Mouse (Mus musculus) CH12.LX (cell line): ENCODE data around the gene Olfr286. TPM values are rescaled to one million over a fixed set of nuclear protein-coding genes. Genes with fewer than 3 reads are reported as not detected.

Source experiments
- DNase-seq: peaks from one replicate; pipeline ENCODE4 v3.0.0-alpha.2; 2013; ENCODE audit errors: extremely low read depth
- H3K27ac ChIP-seq: 2 replicates; pipeline ENCODE4 v1.5.1; 2012; ENCODE audit warnings: low read depth, mild to moderate bottlenecking, control low read depth, moderate library complexity; ENCODE audit not compliant: insufficient read depth
- H3K27me3 ChIP-seq: replicated peaks from 2 replicates; pipeline ENCODE3; 2012; ENCODE audit warnings: inconsistent platforms
- H3K36me3 ChIP-seq, 2 experiments: replicated peaks in 1 of 2; 2 replicates each; pipeline versions ENCODE3 to v1.6.1; 2012; ENCODE audit warnings: inconsistent platforms in 1 of 2, low read length in 1 of 2, mild to moderate bottlenecking in 1 of 2, mixed read lengths in 1 of 2, moderate library complexity in 1 of 2; ENCODE audit not compliant: control insufficient read depth in 1 of 2, insufficient read depth in 1 of 2
- H3K4me1 ChIP-seq, 2 experiments: 2 replicates each; pipeline ENCODE4 v1.6.1; 2012; ENCODE audit warnings: inconsistent platforms in 1 of 2, moderate library complexity in 1 of 2; ENCODE audit not compliant: insufficient read depth in 2 of 2, control insufficient read depth in 1 of 2
- H3K4me2 ChIP-seq: 2 replicates; pipeline ENCODE4 v1.6.1; 2012; ENCODE audit warnings: low read depth, mild to moderate bottlenecking, control low read depth; ENCODE audit not compliant: poor library complexity, insufficient read depth, severe bottlenecking
- H3K4me3 ChIP-seq, 3 experiments: fragments of 150-350 bp in 1 of 3; sonication (generic) in 1 of 3; replicated peaks in 1 of 3; 2 replicates each; pipeline versions ENCODE3 to v1.5.1; 2011 to 2012; ENCODE audit warnings: low read depth in 2 of 3, low read length in 2 of 3, mild to moderate bottlenecking in 2 of 3, moderate library complexity in 2 of 3, control low read depth in 1 of 3, improper control_type of control experiment in 1 of 3, inconsistent platforms in 1 of 3, mixed read lengths in 1 of 3; ENCODE audit not compliant: poor library complexity in 1 of 3
- H3K79me2 ChIP-seq: replicated peaks from 2 replicates; pipeline ENCODE4 v1.6.1; 2012; ENCODE audit warnings: mild to moderate bottlenecking, moderate library complexity; ENCODE audit not compliant: control insufficient read depth, poor library complexity, insufficient read depth, severe bottlenecking; ENCODE audit errors: extremely low read depth
- H3K9ac ChIP-seq: 2 replicates; pipeline ENCODE4 v1.6.1; 2012; ENCODE audit warnings: low read depth, mild to moderate bottlenecking, control low read depth, moderate library complexity; ENCODE audit not compliant: insufficient read depth
- H3K9me3 ChIP-seq: replicated peaks from 2 replicates; pipeline ENCODE3; 2012; ENCODE audit warnings: low read length, inconsistent platforms, mixed read lengths
- BHLHE40 ChIP-seq: IDR thresholded peaks from 2 replicates; pipeline ENCODE4 v1.6.1; 2011; ENCODE audit warnings: mild to moderate bottlenecking, low read depth, low read length, improper control_type of control experiment
- CHD1 ChIP-seq: IDR thresholded peaks from 2 replicates; pipeline ENCODE4 v1.6.1; 2012; ENCODE audit warnings: low read depth, low read length, improper control_type of control experiment, inconsistent platforms
- CHD2 ChIP-seq: IDR thresholded peaks from 2 replicates; pipeline ENCODE4 v1.6.1; 2011; ENCODE audit warnings: low read length, improper control_type of control experiment
- CTCF ChIP-seq, 2 experiments: IDR thresholded peaks in 1 of 2; conservative IDR thresholded peaks in 1 of 2; 2 replicates each; pipeline ENCODE4 v1.5.1; 2011 to 2012; ENCODE audit warnings: low read depth in 2 of 2, low read length in 2 of 2, improper control_type of control experiment in 1 of 2, inconsistent platforms in 1 of 2, mild to moderate bottlenecking in 1 of 2, moderate library complexity in 1 of 2
- E2F4 ChIP-seq: IDR thresholded peaks from 2 replicates; pipeline ENCODE4 v1.6.1; 2011; ENCODE audit warnings: low read depth, low read length, improper control_type of control experiment; ENCODE audit not compliant: insufficient replicate concordance
- ELF1 ChIP-seq: IDR thresholded peaks from 2 replicates; pipeline ENCODE4 v1.6.1; 2014; ENCODE audit warnings: low read depth, mild to moderate bottlenecking, inconsistent platforms, low read length, improper control_type of control experiment
- EP300 ChIP-seq: IDR thresholded peaks from 2 replicates; pipeline ENCODE4 v1.6.1; 2011; ENCODE audit warnings: low read length, improper control_type of control experiment
- ETS1 ChIP-seq: conservative IDR thresholded peaks from 2 replicates; pipeline ENCODE4 v1.6.1; 2012; ENCODE audit warnings: low read depth, mild to moderate bottlenecking, inconsistent platforms, low read length, improper control_type of control experiment, moderate library complexity
- GABPA ChIP-seq: IDR thresholded peaks from 2 replicates; pipeline ENCODE4 v1.6.1; 2012; ENCODE audit warnings: low read depth, low read length, improper control_type of control experiment, inconsistent platforms; ENCODE audit not compliant: insufficient replicate concordance
- HCFC1 ChIP-seq: IDR thresholded peaks from 2 replicates; pipeline ENCODE4 v1.6.1; 2012; ENCODE audit warnings: low read depth, mild to moderate bottlenecking, inconsistent platforms, low read length, improper control_type of control experiment
- IRF4 ChIP-seq: IDR thresholded peaks from 2 replicates; pipeline ENCODE4 v1.6.1; 2014; ENCODE audit warnings: low read depth, mild to moderate bottlenecking, inconsistent platforms, low read length, improper control_type of control experiment
- JUN ChIP-seq: IDR thresholded peaks from 2 replicates; pipeline ENCODE4 v1.6.1; 2011; ENCODE audit warnings: low read depth, mild to moderate bottlenecking, low read length, improper control_type of control experiment, moderate library complexity; ENCODE audit not compliant: insufficient read depth
- JUND ChIP-seq: conservative IDR thresholded peaks from 2 replicates; pipeline ENCODE4 v1.6.1; 2011; ENCODE audit warnings: low read depth, low read length, improper control_type of control experiment
- KAT2A ChIP-seq: IDR thresholded peaks from 2 replicates; pipeline ENCODE4 v1.6.1; 2012; ENCODE audit warnings: low read length, improper control_type of control experiment, inconsistent platforms; ENCODE audit not compliant: insufficient replicate concordance
- MAX ChIP-seq: IDR thresholded peaks from 2 replicates; pipeline ENCODE4 v1.6.1; 2011; ENCODE audit warnings: low read length, improper control_type of control experiment
- MAZ ChIP-seq: IDR thresholded peaks from 2 replicates; pipeline ENCODE4 v1.6.1; 2012; ENCODE audit warnings: low read depth, mild to moderate bottlenecking, inconsistent platforms, low read length, improper control_type of control experiment, moderate library complexity
- MEF2A ChIP-seq: IDR thresholded peaks from 2 replicates; pipeline ENCODE4 v1.6.1; 2014; ENCODE audit warnings: low read depth, mild to moderate bottlenecking, inconsistent platforms, low read length, improper control_type of control experiment, borderline replicate concordance
- MXI1 ChIP-seq: IDR thresholded peaks from 2 replicates; pipeline ENCODE4 v1.6.1; 2011; ENCODE audit warnings: mild to moderate bottlenecking, low read depth, low read length, improper control_type of control experiment
- MYC ChIP-seq: IDR thresholded peaks from 2 replicates; pipeline ENCODE4 v1.6.1; 2011; ENCODE audit warnings: low read depth, mild to moderate bottlenecking, improper control_type of control experiment, low read length
- NELFE ChIP-seq: IDR thresholded peaks from 2 replicates; pipeline ENCODE4 v1.6.1; 2011; ENCODE audit warnings: low read depth, low read length, improper control_type of control experiment
- NRF1 ChIP-seq: IDR thresholded peaks from 2 replicates; pipeline ENCODE4 v1.6.1; 2014; ENCODE audit warnings: low read depth, mild to moderate bottlenecking, inconsistent platforms, low read length, improper control_type of control experiment, moderate library complexity
- PAX5 ChIP-seq: IDR thresholded peaks from 2 replicates; pipeline ENCODE4 v1.6.1; 2012; ENCODE audit warnings: low read length, inconsistent platforms, mixed read lengths
- POLR2A ChIP-seq: IDR thresholded peaks from 2 replicates; pipeline ENCODE4 v1.6.1; 2011; ENCODE audit warnings: low read depth, mild to moderate bottlenecking, improper control_type of control experiment, low read length
- POLR2AphosphoS2 ChIP-seq: IDR thresholded peaks from 2 replicates; pipeline ENCODE4 v1.6.1; 2011; ENCODE audit warnings: low read depth, low read length, improper control_type of control experiment
- RAD21 ChIP-seq: IDR thresholded peaks from 2 replicates; pipeline ENCODE4 v1.6.1; 2011; ENCODE audit warnings: low read depth, mild to moderate bottlenecking, low read length, improper control_type of control experiment, moderate library complexity
- RCOR1 ChIP-seq: conservative IDR thresholded peaks from 2 replicates; pipeline ENCODE4 v1.6.1; 2012; ENCODE audit warnings: low read depth, mild to moderate bottlenecking, inconsistent platforms, low read length, improper control_type of control experiment
- SIN3A ChIP-seq: IDR thresholded peaks from 2 replicates; pipeline ENCODE4 v1.6.1; 2012; ENCODE audit warnings: low read length, improper control_type of control experiment, inconsistent platforms
- SMC3 ChIP-seq: IDR thresholded peaks from 2 replicates; pipeline ENCODE4 v1.6.1; 2011; ENCODE audit warnings: low read depth, low read length, improper control_type of control experiment
- TBP ChIP-seq: conservative IDR thresholded peaks from 2 replicates; pipeline ENCODE4 v1.6.1; 2011; ENCODE audit warnings: low read depth, low read length, improper control_type of control experiment
- TCF12 ChIP-seq: IDR thresholded peaks from 2 replicates; pipeline ENCODE4 v1.6.1; 2014; ENCODE audit warnings: low read depth, mild to moderate bottlenecking, inconsistent platforms, low read length, improper control_type of control experiment
- USF1 ChIP-seq: IDR thresholded peaks from 2 replicates; pipeline ENCODE4 v1.6.1; 2014; ENCODE audit warnings: low read depth, mild to moderate bottlenecking, inconsistent platforms, low read length, improper control_type of control experiment
- USF2 ChIP-seq: conservative IDR thresholded peaks from 2 replicates; pipeline ENCODE4 v1.6.1; 2011; ENCODE audit warnings: low read depth, low read length, improper control_type of control experiment
- ZC3H11A ChIP-seq: IDR thresholded peaks from 2 replicates; pipeline ENCODE4 v1.6.1; 2012; ENCODE audit warnings: low read depth, mild to moderate bottlenecking, inconsistent platforms, low read length, improper control_type of control experiment
- ZKSCAN1 ChIP-seq: IDR thresholded peaks from 2 replicates; pipeline ENCODE4 v1.6.1; 2012; ENCODE audit warnings: low read depth, inconsistent platforms, low read length, improper control_type of control experiment, borderline replicate concordance
- ZMIZ1 ChIP-seq: IDR thresholded peaks from 2 replicates; pipeline ENCODE4 v1.6.1; 2012; ENCODE audit warnings: low read depth, mild to moderate bottlenecking, inconsistent platforms, low read length, improper control_type of control experiment
- ZNF384 ChIP-seq: IDR thresholded peaks from 2 replicates; pipeline ENCODE4 v1.6.1; 2012; ENCODE audit warnings: low read depth, low read length, improper control_type of control experiment, inconsistent platforms
- dilution Hi-C: fragments of 300-500 bp; cut with MboI; formaldehyde crosslinking; loops from 2 replicates; pipeline ENCODE4 v1.14.3; 2020; ENCODE audit warnings: low sequenced_read_pairs; ENCODE audit not compliant: extremely low pct_unique_long_range_greater_than_20kb, extremely low pct_ligation_motif_present
- in situ Hi-C: fragments of 300-500 bp; cut with MboI; formaldehyde crosslinking; loops from 3 replicates; pipeline ENCODE4 v1.14.3; 2019; ENCODE audit warnings: low sequenced_read_pairs, low pct_ligation_motif_present, low pct_unique_long_range_greater_than_20kb, mixed read lengths
- polyA plus RNA-seq: library from polyadenylated mRNA; unstranded; fragments of >175 nt; gene quantifications from 2 replicates; pipeline ENCODE4 v1.2.1, GENCODE M21; 2012; ENCODE audit warnings: low read depth; ENCODE audit not compliant: insufficient read length
- total RNA-seq, 2 experiments: library from RNA; depleted of rRNA; stranded (reverse); fragments of 300-350 nt in 1 of 2; fragments of >200 nt in 1 of 2; gene quantifications; 2 replicates each; pipeline ENCODE4 v1.2.3; 2012 to 2014

Olfr286 gene
- total and polyA plus RNA-seq, 3 experiments: not detected

DNA sequence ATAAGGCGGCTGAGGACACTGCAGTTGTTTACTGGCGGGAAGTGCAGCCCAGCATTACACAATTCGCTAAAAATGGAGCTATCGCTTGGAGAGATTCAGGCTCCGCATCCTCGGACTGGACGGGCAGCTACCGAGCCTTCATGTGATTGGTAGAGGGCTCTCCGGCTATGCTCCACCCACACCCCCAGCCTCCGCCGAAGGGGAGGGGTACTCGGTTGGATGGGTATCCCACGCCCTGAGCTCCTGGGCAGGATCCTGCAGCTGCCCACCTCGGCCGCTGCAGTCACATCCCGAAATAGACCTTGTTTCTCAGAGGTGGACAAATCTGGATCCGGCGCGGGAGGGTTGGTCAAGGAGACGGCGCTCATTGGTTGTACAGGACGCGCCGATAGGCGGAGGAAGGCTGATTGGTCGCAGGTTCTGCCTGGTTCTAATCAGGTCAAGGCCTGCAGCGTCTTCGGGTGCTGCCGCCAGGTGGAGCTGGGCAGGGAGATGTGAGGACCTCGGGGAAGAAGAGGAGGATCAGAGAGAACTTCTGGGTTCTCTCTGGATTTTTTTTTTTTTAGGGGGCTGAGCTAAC is 53.0 kb downstream of the Olfr286 start:
- no peaks in the 10 kb centered on the region for H3K79me2 ChIP-seq
- H3K27me3 ChIP-seq: peaks cover 88% of the 10 kb centered on the region
- peak; percentile 96 for DNase-seq
- dilution Hi-C loops: no loop called here
- TF ChIP-seq RAD21 (peak; percentile 74), E2F4 (no peak), IRF4 (peak; percentile 42; the same call in 1 of the 2 replicates), MXI1 (peak; percentile 45; the same call in 1 of the 2 replicates), ZMIZ1 (no peak), ETS1 (no peak), CHD2 (peak; percentile 57; the same call in 1 of the 2 replicates), JUND (no peak; the same call in 1 of the 2 replicates), KAT2A (no peak), CTCF (conservative IDR thresholded peaks at IDR 0.05 in 1 of 2, IDR thresholded peaks at IDR 0.05 in 1 of 2; ENCODE audit: low read depth in 2 of 2, low read length in 2 of 2) (peak; percentile 35 to 96; a peak in 3 of 4 replicates), MYC (peak; percentile 45; the same call in 1 of the 2 replicates), HCFC1 (no peak), ELF1 (no peak), RCOR1 (no peak), BHLHE40 (no peak), SMC3 (peak; percentile 98), MEF2A (peak; percentile 80), POLR2A (peak; percentile 41; the same call in 1 of the 2 replicates), ZNF384 (peak; percentile 90), TBP (0 out of 2 replicates have a peak, but pooled peaks have one; percentile 56), NELFE (peak; percentile 41; the same call in 1 of the 2 replicates), MAX (peak; percentile 65; the same call in 1 of the 2 replicates), GABPA (no peak), USF1 (no peak), JUN (no peak), ZC3H11A (peak; percentile 31), ZKSCAN1 (no peak), CHD1 (no peak), SIN3A (peak; percentile 43; the same call in 1 of the 2 replicates), PAX5 (no peak), EP300 (no peak), USF2 (no peak), TCF12 (peak; percentile 54; the same call in 1 of the 2 replicates), MAZ (no peak), NRF1 (no peak), POLR2AphosphoS2 (no peak)
- TF ChIP-seq, all 38 proteins: peak for 16
- in situ Hi-C loops: loop anchor here (10.0 kb wide), 3 partner anchors 204 to 324 kb away; partner anchors contain the start of gene Olfr283
- Histone ChIP-seq H3K4me2 (peak overlapping the region; percentile 88), H3K27ac (no peak overlapping the region), H3K4me3 (peak overlapping the region; percentile 58 to 59 (median 59)), H3K4me1 (peaks cover 0 to 19% of the 10 kb centered on the region in 2 experiments; a peak in 2 of 4 replicates), H3K9me3 (no peaks in the 10 kb centered on the region), H3K9ac (peak overlapping the region; percentile 4; the same call in 1 of the 2 replicates), H3K36me3 (no peaks in the 10 kb centered on the region)
